Mouse (Mus musculus): ENCODE data around the gene Chp2.

DNA sequence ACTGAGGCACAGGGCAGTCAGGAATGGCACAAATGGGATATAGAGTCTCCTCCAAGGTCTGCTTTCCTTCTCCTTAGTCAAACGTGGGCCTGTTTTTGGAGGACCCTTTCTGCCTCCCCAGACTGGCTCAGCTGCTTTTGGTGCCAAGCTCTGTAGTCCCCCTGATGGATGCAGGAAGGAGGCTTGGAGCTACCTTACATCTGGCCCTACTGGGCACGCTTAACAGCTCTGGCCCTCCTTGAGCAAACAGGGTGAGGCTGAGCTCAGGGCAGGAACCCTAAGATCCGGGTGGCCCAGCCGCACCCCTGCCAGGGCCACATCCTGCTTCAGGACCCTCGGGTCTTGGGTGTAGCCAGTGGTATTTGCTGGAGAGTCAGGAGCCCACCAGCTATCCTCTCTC lies 34.7 kb upstream of the Chp2 start:
- no peak for TF ChIP-seq POLR2A (IDR thresholded peaks at IDR 0.05; ENCODE audit: insufficient read length, low read depth)
- no peak for TF ChIP-seq E2F4 (IDR thresholded peaks at IDR 0.05; ENCODE audit: insufficient read depth)
- no peak for TF ChIP-seq TCF12 (IDR thresholded peaks at IDR 0.05; ENCODE audit: insufficient read depth, poor library complexity, severe bottlenecking)
- no peak for TF ChIP-seq MAX (IDR thresholded peaks at IDR 0.05; ENCODE audit: low read depth)
